Mouse (Mus musculus) adrenal gland (tissue): Measurements from ENCODE around the gene Rab5c.

Experiments
- intact Hi-C: fragments of 180-260 bp; cut with DNase I; formaldehyde crosslinking; loops from one replicate; pipeline ENCODE4 v1.15.1; 2025

Rab5c gene

GRCm38 (mm10) chr11:100754693-100755057, 16.7 kb upstream of the Rab5c start:
- intact Hi-C loops, result no loop called here

GRCm38 (mm10) chr11:100754021-100754692, 16.1 kb upstream of the Rab5c start:
- intact Hi-C loops, result no loop called here

GRCm38 (mm10) chr11:100752294-100752693, 14.3 kb upstream of the Rab5c start:
- intact Hi-C loops, result no loop called here

DNA sequence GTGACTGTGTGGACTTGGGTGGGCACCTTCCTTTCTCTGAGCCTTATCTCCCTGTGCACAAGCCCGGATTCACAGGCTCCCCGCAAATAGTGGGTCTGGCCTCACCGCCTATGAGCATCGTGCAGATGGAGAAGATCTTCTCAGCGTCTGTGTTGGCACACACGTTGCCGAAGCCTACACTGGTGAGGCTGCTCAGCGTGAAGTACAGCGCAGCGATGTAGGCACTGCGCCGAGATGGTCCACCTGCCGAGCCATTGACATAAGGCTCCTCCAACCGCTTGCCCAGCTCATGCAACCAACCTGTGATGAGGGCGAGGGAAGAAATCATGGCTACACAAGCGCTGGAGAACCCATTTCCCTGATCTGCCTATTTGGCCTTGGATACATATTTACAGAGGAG, 12.1 kb upstream of the Rab5c start:
- intact Hi-C loops, result no loop called here

DNA sequence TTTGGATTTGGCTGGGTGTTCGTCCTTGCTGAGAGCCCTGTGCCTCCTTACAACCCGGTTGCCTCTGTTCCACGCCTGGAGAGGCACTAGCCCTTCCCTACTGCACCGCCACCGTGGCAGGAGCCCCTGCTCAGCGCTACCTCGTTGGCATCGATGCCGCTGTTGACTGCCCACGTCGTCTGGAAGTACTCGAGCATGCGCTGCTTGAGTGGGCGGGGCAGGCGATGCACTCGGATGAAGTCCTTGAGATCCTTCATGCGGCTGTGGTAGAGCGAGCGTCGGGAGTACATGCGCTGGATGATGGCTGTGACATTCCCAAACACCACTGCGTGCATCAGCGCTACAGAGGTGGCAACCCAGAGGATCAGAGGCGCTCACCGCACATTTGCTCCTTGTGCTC, 11.5 kb upstream of the Rab5c start:
- intact Hi-C loops, result loop anchor here (5.0 kb wide), 1 partner anchor 37 kb away; the partner anchor contains the start of genes Hspb9 and Kat2a

DNA sequence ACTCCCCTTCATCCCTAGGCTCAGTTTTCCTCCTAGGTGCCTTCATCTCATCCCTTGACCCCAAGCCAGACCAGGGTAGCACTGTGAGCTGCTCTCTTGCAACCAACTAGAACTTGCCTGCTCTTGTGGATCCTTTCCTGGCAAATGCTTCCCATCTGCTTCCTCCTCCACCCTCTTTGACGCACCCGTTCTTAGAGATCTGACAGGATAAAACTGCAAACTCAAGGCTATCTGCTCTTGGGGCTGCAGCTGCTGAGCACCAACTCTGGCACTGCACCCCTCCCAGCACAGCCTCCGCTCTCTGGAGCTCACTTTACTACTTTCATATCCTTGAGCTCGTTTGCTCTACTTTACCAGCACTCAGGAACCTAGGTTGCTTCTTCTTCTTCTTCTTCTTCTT, 10.6 kb upstream of the Rab5c start:
- intact Hi-C loops, result loop anchor here (5.0 kb wide), 1 partner anchor 36 kb away; the partner anchor contains the start of genes Hspb9 and Kat2a

GRCm38 (mm10) chr11:100747114-100747513, 9.1 kb upstream of the Rab5c start:
- intact Hi-C loops, result loop anchor here (5.0 kb wide), 1 partner anchor 35 kb away; the partner anchor contains the start of genes Hspb9 and Kat2a

DNA sequence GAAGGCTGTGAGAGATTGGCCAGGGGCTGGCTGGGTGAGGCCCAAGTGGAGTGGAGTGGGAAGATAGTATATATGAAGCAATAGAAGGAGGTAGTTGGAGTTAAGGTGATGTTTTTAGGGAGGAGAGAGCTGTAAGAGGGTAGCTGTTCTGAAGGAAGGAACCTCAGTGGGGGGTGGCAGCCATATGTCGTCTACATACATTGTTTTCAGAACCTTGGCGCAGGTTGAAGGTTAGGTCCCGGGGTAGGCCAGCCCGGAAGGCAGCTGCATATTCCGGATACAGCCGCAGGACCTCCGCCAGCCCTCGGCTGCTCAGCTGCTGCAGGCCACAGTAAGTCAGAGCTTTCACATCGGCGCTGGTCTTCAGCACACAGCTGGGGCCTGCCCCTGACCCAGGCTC, 8.5 kb upstream of the Rab5c start:
- intact Hi-C loops, result loop anchor here (5.0 kb wide), 1 partner anchor 34 kb away; the partner anchor contains the start of genes Hspb9 and Kat2a

DNA sequence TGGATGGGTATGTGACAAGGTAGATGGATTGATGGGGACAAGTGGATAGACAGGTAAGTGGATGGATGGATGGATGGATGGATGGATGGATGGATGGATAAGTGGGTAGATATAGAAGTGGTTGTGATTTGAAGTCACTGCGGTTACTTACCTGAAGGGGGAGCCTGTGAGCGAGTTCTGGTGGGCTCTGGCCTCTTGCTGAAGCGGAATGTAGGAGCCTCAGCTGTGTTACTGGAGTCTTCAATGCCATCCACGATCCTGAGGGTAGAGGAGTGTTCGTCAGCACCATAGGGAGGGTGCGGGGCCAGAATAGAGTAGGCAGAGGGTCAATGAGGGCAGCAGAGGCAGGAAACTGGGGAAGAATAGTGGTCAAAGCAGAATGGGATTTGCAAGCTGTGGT, 7.1 kb upstream of the Rab5c start:
- intact Hi-C loops, result loop anchor here (5.0 kb wide), 1 partner anchor 33 kb away; the partner anchor contains the start of genes Hspb9 and Kat2a

DNA sequence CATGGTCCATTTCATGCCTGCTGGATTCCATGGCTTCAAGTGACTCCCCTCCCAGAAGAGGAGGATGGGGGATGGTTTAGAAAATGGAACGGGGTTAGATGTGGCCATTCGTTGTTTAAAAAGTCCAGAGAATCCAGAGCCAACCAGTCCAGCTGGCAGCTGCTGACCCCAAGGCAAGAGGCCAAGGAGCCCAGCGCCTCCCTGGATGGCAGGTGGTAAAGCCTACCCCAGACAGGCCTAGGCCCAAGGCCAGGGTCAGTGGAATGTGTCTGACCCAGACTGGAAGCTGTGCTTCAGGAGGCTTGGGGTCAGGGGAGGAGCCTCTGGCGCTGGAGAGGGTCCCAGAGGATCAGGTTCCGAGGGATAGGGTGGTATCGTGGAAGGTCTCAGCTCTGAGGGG, 3.3 kb upstream of the Rab5c start:
- intact Hi-C loops, result no loop called here

DNA sequence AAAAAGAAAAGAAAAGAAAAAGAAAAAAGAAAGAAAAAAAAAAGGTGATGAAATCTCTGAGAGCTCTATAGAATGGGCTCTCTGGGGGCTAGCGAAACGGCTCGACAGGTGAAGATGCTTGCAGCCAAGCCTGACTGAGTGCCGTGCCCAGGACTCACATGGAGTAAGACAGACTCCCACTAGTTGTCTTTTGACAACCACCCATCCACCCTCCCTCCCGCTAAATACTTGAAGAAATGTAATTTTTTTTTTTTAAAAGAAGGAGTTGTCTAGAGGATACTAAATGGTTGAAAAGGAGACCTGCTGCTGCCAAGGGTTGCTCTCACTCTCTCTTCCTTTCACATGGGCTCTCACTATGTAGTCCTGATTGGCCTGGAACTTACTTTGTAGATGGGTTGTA, 734 bp upstream of the Rab5c start:
- intact Hi-C loops, result no loop called here

DNA sequence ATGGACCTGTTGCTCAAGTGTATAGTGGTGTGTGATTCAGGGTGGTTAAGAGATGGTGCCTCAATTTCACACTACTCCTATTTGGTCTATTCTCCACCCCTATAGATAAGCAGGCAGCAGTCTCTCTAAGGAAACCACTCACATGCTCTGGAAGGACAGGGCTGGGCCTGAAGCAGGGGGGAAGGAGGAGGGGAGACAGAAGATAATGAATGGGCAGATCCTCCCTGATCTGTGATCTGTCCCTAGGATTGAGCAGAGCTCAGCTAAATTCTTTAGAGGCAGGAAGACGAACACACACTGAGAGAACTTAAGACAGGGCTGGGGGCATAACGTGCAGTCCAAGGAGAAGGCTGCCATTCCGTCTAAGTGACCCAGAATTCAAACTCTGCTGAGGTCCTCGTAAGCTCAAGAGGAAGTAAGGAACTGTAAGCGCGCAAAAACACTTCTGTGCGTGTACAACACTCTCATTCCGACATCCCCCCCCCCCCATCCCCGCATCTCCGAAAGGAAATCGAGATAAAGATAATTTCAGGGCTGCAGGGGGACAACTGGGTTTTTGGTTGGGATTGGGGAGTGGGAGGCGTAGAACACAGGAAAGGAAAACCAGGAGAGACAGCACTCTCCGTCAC, 796 bp downstream of the Rab5c start:
- intact Hi-C loops, result no loop called here

DNA sequence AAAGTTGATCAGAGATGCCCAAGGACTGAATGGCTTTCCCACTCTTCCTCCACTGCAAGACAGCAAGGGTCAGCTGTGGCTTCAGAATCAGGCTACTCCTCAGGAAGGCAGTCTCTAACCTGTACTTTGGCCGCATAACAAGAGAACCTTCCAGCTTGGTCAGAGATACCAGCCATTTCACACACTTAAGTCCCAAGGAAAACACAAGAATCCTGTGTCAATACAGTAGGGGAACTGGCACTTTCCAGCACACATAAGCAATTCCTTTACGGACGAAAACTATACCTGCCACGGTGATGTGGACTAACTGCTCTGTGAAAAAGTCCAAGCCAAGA, 1.3 kb downstream of the Rab5c start:
- intact Hi-C loops, result no loop called here

GRCm38 (mm10) chr11:100735954-100736745, 1.9 kb downstream of the Rab5c start:
- intact Hi-C loops, result no loop called here

DNA sequence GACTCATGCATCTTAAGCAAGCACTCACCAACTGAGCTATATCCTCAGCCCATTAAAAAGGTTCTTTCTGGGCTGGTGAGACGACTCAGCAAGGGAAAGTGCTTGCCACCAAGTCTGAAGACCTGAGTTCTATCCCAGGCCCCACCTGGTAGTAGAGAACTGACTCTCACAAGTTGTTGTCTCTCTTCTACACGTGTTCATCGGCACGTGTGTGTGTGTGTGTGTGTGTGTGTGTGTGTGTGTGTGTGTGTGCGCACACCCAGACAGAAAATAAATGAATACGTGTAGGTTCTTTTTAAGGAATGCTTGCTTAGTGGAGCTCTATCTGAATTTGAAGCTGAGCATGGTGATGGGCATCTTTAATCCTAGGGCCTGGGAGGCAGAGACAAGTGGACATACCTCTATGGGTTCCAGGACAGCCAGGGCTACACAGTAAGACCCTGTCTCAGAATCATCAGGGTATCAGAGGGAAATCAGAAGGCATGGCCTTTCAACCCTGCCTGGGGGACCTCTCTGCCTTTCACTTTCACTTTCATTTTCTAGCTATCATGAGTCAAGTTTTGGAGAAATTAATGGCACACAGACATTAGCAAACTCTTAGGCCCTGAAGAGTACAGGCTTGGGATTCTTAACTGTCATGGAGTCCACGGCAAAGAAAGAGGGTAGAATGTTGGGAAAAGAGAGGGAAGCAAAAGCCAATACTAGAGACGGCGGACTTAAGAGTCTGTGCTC, 2.7 kb downstream of the Rab5c start:
- intact Hi-C loops, result no loop called here

DNA sequence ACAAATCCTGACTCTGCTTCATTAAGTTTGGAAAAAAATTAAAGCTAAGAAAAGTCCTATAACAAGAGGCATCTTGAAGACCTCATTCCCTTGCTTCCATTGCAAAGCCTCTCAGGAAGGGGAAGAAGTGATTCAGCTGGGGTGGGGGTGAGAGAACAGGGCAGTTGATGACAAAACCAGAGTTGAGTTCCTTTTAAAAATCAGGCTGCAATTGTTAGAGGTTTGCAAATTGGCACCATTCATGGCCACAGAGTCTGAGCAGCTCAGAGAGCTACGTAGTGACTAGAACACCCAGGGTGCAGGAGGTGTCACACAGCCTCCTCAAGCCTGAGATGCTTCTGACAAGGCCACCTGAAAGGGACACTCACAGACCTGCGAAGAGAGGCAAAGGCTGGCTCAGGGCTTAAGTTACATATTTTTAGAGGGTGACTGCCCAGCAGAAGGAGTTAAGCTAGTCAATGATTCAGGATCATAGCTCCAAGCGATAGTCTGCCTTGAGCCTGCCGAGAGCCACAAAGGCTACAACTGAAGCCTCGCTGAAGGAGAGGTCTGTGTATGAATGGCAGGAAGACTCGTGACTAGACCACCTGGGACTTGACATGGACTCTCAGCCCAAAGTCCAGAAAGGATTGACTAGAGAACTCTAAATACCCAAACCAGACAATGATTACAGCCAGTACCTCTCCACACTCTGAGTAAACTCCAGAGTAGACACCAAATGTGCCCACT, 7.4 kb downstream of the Rab5c start:
- intact Hi-C loops, result no loop called here

DNA sequence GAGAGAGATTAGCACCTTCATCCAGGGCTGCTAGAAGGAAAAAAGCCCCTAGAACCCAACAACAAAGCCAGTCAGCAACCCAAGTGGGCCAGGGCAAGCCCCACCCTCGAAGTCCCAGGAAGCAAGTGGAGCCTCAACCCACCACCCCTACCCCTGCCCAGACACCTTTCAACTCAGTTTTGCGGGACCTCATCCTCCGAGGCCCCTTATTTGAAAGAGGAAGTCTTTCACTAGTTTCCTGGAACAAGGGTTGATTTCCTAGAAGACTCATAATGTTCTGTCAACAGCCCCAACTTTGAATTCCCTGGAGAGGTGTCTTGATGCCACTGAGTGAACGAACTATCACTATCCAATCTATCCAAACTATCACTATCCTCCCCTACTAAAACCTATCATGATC, 8.0 kb downstream of the Rab5c start:
- intact Hi-C loops, result no loop called here

- intact Hi-C loops, result no loop called here
Observed at GRCm38 (mm10) chr11:100728601-100729000, 9.4 kb downstream of the Rab5c start.

DNA sequence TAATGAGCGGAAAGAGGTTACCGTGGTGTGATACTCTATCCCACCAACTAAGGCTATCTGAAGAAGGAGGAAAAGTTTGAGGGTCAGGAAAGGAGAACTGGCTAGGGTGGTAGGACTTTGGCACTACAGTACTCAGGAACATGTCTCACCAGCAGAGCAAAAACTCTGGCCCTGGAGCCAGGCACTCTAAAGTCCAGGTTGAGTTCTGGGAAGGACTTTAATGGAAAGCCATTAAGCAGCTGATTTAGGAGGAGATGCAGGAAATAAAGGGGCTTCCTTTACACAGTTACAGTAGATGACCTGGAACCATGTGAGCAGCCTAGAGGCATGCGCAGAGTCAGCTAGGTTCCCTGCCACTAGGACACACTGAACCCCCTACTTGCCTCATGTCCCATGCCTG, 10.8 kb downstream of the Rab5c start:
- intact Hi-C loops, result no loop called here

GRCm38 (mm10) chr11:100724919-100725512, 13.0 kb downstream of the Rab5c start:
- intact Hi-C loops, result no loop called here
